Mouse (Mus musculus) neural tube, embryonic 10.5 days (tissue): ENCODE results near the gene Pole2.

ENCODE experiments used
- DNase-seq: peaks from one replicate; pipeline ENCODE4 v3.0.0-alpha.2; 2017; ENCODE audit warnings: low spot score; ENCODE audit errors: extremely low spot score

The Pole2 gene

DNA sequence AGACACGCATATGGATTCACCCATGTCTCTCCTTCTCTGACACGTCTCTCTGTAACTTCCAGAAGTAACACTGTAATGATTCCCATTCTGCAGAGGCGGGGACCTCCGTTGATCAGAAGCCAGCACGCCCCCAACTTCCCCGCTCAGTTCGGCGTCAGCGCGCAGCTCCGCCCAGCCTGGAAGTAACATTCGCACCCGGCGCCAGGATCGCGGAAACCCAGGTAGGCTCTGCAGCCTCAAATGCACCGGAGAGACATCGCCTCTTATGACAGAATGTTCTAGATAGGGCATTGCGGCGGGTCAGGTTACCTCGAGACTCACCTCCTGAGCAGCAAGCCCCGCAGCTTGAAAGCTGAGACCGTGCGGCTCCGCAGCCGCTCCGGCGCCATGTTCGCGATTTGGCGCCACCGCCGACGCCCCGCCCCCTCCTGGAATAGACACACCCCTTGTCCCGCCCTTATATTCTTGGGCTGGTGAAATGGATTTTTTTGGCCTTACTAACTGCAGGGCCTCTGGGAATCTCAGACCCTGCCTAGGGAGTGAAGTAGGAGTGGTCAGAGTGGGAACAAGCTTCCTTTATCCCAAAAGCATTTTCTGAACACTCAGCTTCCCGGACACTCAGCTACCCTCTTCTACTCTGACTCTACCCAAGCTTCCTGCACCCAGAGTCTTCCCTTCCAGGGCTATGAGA, at the start of gene Pole2:
TSS of gene Pole2 (minus strand) at position 420 of the 691 bp plus-strand sequence.
- peak; percentile 91 for DNase-seq

DNA sequence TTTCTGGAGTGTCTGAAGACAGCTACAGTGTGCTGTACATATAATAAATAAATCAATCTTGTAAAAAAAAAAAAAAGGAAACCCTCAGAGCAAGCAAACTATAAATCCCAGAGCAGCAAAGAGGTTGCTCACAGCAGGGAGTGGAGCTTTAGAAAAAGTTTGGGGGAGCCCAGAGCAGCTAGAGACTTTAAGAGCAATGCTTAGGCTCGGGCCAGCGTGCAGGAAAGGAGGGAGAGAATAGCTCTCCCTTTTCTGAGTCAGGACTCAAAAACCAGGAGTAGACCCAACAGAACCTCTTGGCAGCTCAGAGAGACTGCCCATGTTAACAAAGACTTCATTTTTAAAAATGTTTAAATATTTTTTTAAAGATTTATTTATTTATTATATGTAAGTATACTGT, 41.0 kb upstream of the Pole2 start:
- no peak for DNase-seq

DNA sequence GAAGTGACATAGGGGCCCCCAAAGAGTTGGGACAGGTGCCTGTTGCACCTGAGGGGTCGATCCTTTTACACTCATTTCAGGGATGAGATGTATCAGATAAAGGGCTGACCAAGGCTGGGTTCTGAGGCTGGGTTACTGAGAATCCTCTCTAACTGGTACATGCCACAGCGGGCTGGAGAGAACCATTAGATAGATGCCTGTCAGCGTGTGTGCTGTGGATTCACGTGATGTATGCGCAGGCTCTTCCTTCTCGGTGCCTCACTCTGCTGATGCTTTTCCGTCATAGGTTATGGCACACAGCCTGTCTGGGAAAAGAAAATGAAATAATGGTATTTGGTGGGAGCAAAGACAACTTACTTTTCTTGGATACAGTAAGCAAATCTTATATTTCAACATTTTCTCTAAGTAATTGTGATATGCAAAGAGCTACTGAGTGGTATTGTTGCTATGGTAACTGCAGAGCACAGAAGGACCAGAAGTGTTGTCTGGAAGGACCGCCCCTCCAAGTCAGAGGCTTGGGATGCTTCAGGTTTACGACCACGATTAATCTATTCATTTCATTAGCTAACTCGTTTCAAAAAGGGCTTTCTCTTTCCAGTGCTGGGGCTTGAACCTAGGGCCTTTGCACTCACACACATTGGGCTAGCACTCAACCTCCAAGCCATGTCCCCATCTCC, 40.1 kb upstream of the Pole2 start:
- DNase-seq: no peak

DNA sequence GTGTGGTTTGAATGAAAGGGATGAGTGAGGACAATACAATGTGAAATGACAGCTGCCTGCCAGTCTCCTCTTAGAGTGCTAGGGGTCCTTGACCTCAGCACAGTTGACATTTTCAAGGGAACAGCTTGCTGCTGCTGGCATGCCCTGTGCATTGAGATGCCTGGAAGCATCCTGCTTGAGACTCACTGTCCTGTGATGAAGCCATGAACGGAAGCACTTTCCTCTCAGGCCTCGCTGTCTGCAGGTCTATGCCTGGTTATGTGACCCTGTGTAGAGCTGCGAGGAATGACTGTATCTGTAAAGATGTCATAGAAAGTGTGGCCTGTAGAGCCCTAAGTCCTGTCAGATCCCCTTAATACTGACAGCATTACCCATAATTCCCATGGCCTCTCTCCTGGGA, 37.0 kb upstream of the Pole2 start:
- no peak for DNase-seq

DNA sequence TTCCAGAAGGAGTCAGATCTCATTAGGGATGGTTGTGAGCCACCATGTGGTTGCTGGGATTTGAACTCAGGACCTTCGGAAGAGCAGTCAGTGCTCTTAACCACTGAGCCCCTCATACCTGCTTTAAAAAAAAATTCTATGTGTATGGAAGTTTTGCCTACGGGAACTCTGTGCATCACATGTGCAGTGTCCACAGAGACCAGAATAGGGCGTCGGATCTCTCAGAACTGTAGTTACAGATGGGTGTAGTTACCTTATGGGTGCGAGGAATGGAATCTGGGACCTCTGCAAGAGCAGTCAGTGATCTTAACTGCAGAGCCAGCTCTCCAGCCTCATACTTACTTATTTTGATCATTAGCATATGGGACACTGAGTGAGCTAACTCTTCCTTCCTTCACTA, 34.3 kb upstream of the Pole2 start:
- no peak for DNase-seq

DNA sequence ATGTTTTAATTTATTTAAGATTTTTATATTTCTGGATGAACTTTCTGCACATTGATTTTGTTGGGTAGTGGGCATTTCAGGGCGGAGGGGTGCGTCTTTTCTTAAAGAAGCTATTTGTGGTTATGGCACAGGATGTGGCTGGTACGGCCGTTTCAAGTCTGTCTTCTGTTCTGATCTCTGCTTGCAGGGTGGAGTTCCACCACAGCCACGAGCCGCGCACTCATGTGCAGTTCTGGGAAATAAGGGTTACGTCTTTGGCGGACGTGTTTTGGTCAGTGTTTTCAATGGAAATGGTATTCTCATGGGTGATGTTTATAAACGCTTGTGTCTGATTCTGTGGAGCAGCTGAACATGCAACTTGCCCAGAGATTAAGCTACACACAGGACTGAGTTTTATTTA, 29.8 kb upstream of the Pole2 start:
- no peak for DNase-seq

DNA sequence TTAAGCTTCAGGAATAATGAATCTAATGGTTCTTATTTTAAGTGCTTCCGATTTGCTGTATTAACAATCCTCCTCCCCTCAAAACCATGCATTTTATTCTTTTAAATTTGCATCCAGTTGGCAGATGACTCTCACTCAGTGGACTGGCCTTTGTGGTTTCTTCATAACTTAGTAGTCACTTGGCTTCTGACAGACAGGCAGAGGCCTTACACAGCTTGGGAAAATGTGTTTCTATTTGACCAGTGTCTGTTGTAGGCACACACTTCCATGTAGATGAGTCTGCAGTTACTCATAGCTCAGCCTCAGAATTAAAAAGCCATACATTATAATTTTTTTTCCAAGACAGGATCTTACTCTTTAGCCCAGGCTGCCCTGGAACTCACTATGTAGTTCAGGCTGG, 25.8 kb upstream of the Pole2 start:
- DNase-seq: no peak

DNA sequence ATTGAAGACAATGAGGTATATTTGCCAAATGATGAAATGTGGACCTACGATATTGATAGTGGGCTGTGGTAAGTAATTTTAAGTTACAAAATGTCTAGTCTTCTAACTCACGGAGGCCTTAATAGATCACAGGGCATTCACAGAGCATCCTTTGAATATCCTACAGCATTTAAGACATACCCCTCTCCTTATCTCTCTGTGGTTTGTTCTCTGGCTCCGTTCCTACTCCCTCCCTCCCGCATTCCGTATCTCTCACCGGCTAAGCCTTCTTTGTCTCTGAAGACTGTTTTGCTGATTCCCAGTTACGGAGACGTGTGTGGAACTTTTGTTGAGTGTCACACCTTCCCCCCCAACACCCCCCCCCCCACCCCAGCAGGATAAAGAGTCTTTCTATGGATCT, 22.8 kb upstream of the Pole2 start:
- no peak for DNase-seq

DNA sequence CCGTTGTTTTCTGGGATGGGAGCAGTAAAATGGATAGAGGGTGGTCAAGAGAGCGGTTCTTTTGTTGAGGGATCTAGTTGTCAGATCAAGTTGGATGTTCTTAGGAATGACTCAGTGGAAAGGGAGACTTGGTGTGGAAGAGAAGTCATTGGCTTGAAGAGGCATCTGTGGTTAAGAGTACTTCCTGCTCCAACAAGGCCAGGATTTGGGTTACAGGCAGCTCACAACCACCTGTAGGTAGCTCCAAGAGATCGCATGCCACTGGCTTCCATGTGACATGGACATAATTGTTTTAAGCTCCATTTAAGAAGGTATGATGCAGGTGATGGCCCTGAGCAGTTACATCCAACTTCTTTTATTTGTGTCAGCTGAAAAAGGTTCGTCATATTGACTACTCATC, 21.8 kb upstream of the Pole2 start:
- DNase-seq: no peak

DNA sequence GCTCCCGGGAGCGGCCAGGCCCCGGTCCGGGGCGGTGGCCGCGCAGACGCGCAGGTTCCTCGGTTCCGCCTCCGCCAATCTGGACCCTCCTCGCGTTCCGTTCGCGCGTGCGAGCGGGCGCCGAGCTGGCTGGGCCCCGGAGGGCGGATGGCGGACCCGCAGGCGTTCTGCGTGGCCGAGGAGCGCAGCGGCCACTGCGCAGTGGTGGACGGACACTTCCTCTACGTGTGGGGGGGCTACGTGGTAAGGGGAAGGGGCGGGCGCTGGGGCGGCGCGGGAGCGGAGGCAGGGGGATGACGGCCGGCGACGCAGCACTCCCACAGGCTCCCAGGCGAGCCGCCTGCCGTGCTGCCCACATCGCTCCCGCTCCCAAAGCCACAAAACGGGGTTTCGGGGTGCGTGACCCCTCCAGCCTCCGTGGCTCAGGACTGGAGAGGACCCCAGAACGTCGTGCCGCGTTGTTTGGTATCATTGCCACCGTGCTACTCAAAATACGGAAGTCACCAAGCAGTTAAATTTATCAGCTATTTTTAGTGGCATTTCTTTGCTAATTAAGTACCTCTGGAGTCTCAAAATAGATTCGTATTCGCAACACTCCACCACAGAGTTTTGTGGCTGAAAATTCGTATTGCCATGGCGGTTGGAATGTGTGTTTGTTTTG, 13.9 kb upstream of the Pole2 start:
- peak; percentile 83 for DNase-seq

DNA sequence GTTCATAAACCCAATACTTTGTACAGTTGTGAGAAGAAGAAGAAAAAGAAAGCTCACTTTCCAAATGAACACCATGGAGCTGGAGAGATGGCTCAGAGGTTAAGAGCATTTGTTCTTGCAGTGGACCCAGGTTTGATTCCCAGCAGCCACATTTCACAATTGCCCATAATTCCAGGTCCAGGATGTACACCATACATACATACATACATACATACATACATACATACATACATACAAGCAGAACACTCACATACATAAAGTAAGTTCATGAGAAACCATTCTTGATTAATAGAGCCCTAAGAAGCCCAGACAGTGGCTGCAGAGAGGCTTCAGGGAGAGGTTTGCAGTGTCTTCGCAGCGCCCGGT, 13.4 kb upstream of the Pole2 start:
- peak; percentile 16 for DNase-seq

DNA sequence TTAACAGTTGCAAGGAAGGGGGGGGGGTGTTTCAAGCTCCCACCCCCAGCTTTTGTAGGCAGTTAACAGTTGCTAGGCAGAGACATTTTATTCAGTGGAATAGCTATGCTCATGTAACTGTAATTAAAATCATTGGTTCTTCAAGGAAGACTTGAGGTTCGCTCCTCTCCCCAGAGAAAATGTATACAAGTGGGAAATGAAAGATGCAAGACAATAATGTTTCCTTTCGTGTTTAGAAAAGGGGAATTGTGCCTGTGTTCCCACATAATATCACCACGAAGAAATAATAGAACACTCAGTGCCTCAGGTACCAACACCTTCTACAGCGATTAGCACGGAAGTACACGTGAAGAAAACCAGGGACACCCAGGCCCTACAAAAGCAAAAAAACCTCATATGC, 12.9 kb upstream of the Pole2 start, which contains the start of gene Klhdc1:
TSS of gene Klhdc1 (plus strand) at position 301 of the 400 bp plus-strand sequence.
- DNase-seq: no peak

DNA sequence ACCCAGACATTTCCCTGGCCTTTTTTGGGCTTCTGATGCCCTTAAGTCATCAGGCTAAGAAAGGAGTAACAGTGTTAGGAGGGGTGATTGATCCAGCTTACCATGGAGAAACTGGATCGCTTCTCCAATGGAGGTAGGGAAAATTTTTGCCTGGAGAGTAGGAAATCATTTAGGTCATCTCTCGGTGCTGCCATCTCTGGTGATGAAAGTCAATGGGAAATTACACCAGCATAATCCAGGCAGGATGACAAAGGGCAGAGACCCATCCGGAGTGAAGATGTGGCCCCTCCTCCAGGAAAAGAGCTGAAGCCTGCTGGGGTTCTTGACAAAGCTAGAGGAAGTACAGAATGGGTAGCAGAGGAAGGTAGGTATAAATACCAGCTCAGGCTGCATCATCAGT, 10.3 kb upstream of the Pole2 start:
- no peak for DNase-seq

DNA sequence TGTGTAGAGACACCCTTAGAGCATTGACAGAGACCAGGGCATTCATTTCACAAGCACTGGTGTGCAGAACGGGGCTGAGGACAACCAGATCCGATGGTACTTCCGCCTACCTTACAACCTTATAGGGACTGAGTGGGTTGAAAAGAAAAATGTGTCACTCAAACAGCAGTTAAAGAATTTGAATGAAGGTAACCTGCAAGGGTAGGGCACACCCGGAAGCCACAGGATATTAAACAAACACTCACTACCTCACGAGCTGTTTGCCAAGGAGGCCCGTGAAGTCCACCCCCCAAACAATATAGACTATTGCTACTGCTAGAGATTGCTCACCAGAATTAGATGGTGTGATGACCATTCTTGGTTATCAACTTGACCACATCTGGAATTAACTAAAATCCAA, 7.8 kb upstream of the Pole2 start:
- no peak for DNase-seq

DNA sequence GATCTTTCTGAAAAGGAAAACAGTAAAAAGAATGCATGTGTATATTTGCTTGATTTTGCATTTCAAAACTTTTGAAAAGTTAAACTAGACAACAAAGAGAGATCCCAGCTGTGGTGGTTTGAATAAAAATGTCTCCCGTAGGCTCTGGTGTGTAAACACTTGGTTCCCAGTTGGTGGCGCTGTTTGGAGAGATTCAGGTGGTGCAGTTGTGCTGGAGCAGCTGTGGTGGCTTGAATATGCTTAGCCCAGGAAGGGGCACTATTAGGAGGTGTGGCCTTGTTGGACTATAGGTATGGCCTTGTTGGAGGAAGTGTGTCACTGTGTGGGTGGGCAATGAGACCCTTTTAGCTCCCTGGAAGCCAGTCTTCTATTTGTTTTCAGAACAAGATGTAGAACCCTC, 1.3 kb upstream of the Pole2 start:
- DNase-seq: no peak

DNA sequence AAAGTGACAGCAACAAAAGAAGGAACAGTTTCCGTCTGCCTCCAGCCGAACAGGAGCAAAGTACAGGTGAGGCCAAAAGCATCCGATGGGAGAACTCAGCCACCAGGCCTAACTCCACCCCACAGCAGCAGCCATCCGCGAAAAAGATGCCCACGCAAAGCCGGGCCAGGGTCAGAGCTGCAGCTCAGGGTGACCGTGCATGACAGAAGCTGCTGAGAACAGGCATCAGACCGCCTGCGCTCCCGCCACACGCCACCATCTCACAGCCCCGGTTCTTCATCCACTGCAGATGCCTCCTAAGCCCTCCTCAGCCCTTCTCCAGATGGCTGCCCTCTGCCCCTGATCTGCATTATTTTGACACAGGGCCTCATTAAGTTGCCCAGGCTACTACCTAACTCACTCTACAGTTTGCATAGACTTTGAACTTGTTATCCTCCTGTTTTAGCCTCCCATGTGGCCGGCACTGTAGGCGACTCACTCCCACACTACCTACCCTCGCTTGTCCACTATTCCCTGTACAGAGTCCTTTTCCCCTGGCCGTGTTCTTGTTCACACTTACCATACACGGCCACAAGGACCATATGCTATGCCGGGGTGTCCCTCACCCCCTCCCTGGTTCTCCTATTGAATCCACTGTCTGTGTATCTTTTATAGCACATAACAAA, 7.2 kb downstream of the Pole2 start:
- DNase-seq: no peak

DNA sequence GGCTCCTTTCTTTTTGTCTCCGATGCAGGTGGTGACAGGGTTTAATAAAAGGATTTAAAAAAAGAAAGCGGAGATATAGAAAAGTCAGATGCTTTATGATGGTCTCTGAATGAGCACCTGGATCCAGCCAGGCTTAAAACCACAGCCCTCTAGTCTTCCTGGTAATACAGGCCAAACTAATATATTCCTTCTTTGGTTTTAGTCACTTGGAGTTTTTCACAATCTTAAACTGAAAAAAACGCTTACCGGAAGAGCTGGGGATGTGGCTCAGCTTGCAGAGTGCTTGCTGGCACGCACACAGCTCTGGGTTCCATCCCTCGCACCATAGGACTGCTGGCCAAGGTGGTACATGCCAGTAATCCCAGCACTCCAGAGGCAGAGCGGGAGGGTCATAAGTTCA, 11.4 kb downstream of the Pole2 start:
- no peak for DNase-seq

DNA sequence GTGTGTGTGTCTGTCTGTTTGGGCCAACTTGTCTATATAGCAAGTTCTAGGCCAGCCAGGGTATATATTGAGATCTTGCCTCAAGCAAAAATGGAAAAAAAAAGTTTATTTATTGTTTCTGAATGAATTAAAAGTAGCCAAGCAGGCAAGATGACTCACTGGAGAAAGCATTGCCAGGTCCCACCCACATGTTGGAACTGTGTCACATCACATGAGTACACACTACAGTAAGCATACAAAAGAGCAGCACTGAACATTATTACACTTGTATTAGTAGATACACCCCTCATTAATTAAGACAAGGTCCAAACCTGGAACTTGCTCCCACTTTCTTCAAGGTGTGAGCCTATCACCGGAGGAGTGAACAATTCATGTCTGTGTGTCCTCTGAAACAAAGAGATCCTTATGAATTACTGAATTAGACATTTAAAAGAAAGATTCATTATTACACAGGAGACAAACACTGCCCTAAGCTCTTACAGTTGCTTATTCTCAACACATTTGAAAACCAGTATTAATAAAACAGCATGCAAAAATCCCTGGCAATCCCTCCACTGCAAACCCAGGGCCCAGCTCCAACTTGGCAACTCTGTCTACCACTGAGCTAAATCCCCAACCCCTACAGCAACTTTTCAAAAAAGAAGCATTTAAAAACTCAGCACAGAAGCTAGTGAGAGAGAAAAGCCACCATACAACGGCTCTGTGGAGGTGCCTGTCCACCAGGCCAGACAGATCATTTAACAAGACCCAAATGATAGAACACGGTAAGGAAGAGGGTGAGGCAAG, 12.8 kb downstream of the Pole2 start:
- no peak for DNase-seq

DNA sequence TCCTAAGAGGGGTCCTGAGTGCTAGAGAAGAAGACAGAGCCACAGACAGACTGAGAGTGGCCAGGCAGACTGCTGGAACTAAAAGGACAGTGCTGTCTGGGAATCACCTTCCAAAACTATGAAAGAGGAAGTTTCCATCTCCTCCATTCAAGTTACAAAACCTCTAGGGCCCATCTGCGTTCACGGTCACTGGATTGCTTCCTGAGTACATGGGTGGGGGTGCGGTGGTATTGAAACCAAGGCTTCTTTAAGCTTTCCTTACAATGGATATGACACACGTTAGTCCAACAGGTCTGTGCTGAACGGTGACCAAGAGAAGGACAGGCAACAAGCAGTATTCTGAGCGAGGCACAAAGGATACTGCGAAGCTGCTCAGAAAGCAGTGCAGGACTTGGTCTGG, 13.6 kb downstream of the Pole2 start:
- no peak for DNase-seq

DNA sequence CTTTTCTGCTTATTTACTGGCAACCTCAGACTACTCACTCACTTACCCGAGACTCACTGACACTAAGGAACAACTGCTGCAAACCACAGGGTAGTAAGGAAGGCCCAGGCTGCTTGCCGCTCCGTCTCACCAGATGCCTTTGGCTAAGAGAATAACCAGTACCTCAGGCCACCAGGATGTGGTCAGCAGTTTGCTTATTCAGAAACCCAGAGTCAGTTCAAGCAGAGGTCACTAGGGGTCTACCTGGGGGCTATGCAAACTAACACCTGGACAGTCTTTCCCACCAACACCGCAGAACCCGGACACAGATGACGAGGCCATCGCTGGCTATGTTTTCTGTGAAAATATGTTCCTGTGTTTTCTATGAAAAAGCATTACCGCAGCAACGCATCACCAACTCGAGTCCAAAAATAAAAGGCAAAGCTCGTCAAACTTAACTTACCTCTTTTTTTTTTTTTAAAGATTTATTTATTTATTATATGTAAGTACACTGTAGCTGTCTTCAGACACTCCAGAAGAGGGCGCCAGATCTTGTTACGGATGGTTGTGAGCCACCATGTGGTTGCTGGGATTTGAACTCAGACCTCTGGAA, 14.7 kb downstream of the Pole2 start:
- no peak for DNase-seq

DNA sequence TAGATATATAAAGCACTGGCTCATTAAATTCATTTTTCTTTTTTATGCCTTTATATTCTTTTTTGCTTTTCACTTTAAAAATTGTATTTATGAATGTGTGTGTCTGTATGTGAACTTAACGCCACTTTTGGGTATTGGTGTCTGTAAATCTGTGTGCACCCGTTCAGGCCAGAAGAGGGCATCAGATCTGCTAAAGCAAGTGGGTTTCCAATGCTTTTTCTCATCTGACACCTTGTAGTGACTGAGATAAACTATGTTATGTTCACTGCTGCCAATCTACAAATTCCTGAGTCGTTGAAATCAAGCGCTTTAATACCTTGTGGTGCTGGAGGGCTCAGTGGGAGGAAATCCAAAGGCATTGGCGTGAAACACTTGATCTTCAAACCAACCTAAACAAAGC, 16.9 kb downstream of the Pole2 start:
- DNase-seq: no peak
